In genomic region chr8:122569329-122569728, GRCm38 (mm10) we compare ENCODE assay signal across 9 mouse cellular contexts. TPM values are rescaled to one million over a fixed set of nuclear protein-coding genes. Genes with fewer than 3 reads are reported as not detected.
DNase-seq lines count a peak whose midpoint lies in the region; ATAC-seq and TF ChIP-seq lines count a peak whose summit lies in the region.
"Had no signal": no experiment of that assay in that cellular context is flagged by ENCODE, and none has a peak within 500 bp of the region (broad histone marks: within the 10 kb centered on the region; RNA-seq: fewer than 3 reads in every experiment).

No protein-coding gene starts in this region.

- H3K9me3 ChIP-seq in heart, postnatal 0 days (replicated peaks; ENCODE audit: control insufficient read depth, low read length) = no peaks in the 10 kb centered on the region
- no peaks in the 10 kb centered on the region for H3K9me3 ChIP-seq in hindbrain, embryonic 14.5 days (ENCODE audit: control insufficient read depth, low read length)

- intact Hi-C loops in heart, postnatal 10 days (cut with DNase I) = no loop called here

- peaks cover 21% of the 10 kb centered on the region for H3K4me1 ChIP-seq in heart, postnatal 0 days (ENCODE audit: control insufficient read depth, insufficient read depth)
- H3K4me1 ChIP-seq in hindbrain, embryonic 14.5 days (replicated peaks; ENCODE audit: control insufficient read depth, insufficient read depth, low read length) = peaks cover 22% of the 10 kb centered on the region

- H3K27ac ChIP-seq in heart, postnatal 0 days (ENCODE audit: low read depth) = no peak overlapping the region
- no peak overlapping the region for H3K27ac ChIP-seq in hindbrain, embryonic 14.5 days

- no peak for DNase-seq in heart, postnatal 0 days (ENCODE audit: low spot score)
- no peak for DNase-seq in heart, postnatal 10 days
- peak; percentile 29 for DNase-seq in ZHBTc4 (ENCODE audit: low read depth, low spot score)
- no peak for DNase-seq in hindbrain, embryonic 14.5 days (ENCODE audit: low spot score)
- no peak for DNase-seq in frontal cortex, postnatal 10 days (ENCODE audit: low spot score in 2 of 2)
- no peak for DNase-seq in adrenal gland, adult (ENCODE audit: inconsistent age in 2 of 2, low spot score in 1 of 2)
- no peak for DNase-seq in retina, embryonic 14.5 days (ENCODE audit: low spot score)
- DNase-seq: kidney, postnatal 14 days had no signal

- peak overlapping the region; percentile 70 for H3K4me2 ChIP-seq in heart, postnatal 0 days (ENCODE audit: low read depth, low read length)
- H3K4me2 ChIP-seq in hindbrain, embryonic 14.5 days (replicated peaks) = peak overlapping the region; percentile 87

- no peak for TF ChIP-seq EP300 in heart, postnatal 0 days (IDR thresholded peaks at IDR 0.05; ENCODE audit: low read depth)

- no peak overlapping the region; the same call in 1 of the 2 replicates for H3K9ac ChIP-seq in heart, postnatal 0 days (replicated peaks; ENCODE audit: low read depth, low read length)
- peak overlapping the region; percentile 73; the same call in 1 of the 2 replicates for H3K9ac ChIP-seq in hindbrain, embryonic 14.5 days

- TF ChIP-seq CTCF in heart, postnatal 0 days (IDR thresholded peaks at IDR 0.05; ENCODE audit: low read depth) = no peak

- peak overlapping the region; percentile 57; the same call in 1 of the 2 replicates for H3K4me3 ChIP-seq in heart, postnatal 0 days (ENCODE audit: low read depth, low read length)
- peak overlapping the region; percentile 80; the same call in 1 of the 2 replicates for H3K4me3 ChIP-seq in hindbrain, embryonic 14.5 days (replicated peaks; ENCODE audit: low read length)

- no peak for ATAC-seq in heart, postnatal 0 days (ENCODE audit: insufficient read depth, low read depth)
- ATAC-seq in hindbrain, embryonic 14.5 days (ENCODE audit: low FRiP score) = no peak
- ATAC-seq in megakaryocyte-erythroid progenitor cell, adult 5-6 weeks (replicated peaks; ENCODE audit: low FRiP score, low TSS enrichment, poor library complexity, severe bottlenecking) = peak; percentile 8; the same call in 1 of the 2 replicates

- H3K36me3 ChIP-seq in heart, postnatal 0 days (replicated peaks; ENCODE audit: control insufficient read depth, insufficient read depth, low read length) = peaks cover 28% of the 10 kb centered on the region
- peaks cover 11% of the 10 kb centered on the region; the same call in 1 of the 2 replicates for H3K36me3 ChIP-seq in hindbrain, embryonic 14.5 days (replicated peaks; ENCODE audit: control insufficient read depth, insufficient read depth)

- WGBS in heart, postnatal 0 days = 61% methylated on average over 9 of the region's 9 CpGs
- 62% methylated on average over 9 of the region's 9 CpGs for WGBS in hindbrain, embryonic 14.5 days

- no peaks in the 10 kb centered on the region for H3K27me3 ChIP-seq in heart, postnatal 0 days (ENCODE audit: control insufficient read depth, insufficient read depth, low read length)
- H3K27me3 ChIP-seq in hindbrain, embryonic 14.5 days (ENCODE audit: control insufficient read depth, insufficient read depth, low read length) = no peaks in the 10 kb centered on the region

RNA-seq across cellular contexts. Expression of gene Cdt1, which starts 1.5 kb away (rescaled TPM):
- 27.5 and 52.3 TPM in 2 replicates for total RNA-seq in heart, postnatal 0 days (2014; rRNA removed; ENCODE audit: low replicate concordance)
- 9.9 and 10.0 TPM in 2 replicates for polyA plus RNA-seq in heart, postnatal 0 days (2015; fragmentation: Nextera tagmentation; extraction: Ambion mirVana)
- total RNA-seq in heart, postnatal 10 days (2021) = 10 to 100 TPM in 1 of 2 experiments, 1 to 10 TPM in 1; 9.7 to 14.0 TPM
- polyA plus RNA-seq in hindbrain, embryonic 14.5 days (2014; fragmentation: Nextera tagmentation; extraction: Ambion mirVana) = 6.2 and 8.1 TPM in 2 replicates
- 133 and 150 TPM in 2 replicates for total RNA-seq in megakaryocyte-erythroid progenitor cell, adult 5-6 weeks (2014; fragmentation: Nextera tagmentation)
- total RNA-seq in megakaryocyte-erythroid progenitor cell, adult 5-6 weeks (2017) = 34.5 and 70.6 TPM in 2 replicates

RNA-seq across cellular contexts. Expression of gene Aprt, which starts 7.4 kb away (rescaled TPM):
- 106 and 112 TPM in 2 replicates for total RNA-seq in heart, postnatal 0 days (2014; rRNA removed; ENCODE audit: low replicate concordance)
- 104 and 119 TPM in 2 replicates for polyA plus RNA-seq in heart, postnatal 0 days (2015; fragmentation: Nextera tagmentation; extraction: Ambion mirVana)
- 10 to 100 TPM; 37.9 to 41.8 TPM for total RNA-seq in heart, postnatal 10 days (2021)
- polyA plus RNA-seq in hindbrain, embryonic 14.5 days (2014; fragmentation: Nextera tagmentation; extraction: Ambion mirVana) = 183 and 187 TPM in 2 replicates
- total RNA-seq in megakaryocyte-erythroid progenitor cell, adult 5-6 weeks (2014; fragmentation: Nextera tagmentation) = 228 and 254 TPM in 2 replicates
- 55.1 and 106 TPM in 2 replicates for total RNA-seq in megakaryocyte-erythroid progenitor cell, adult 5-6 weeks (2017)

RNA-seq across cellular contexts. Expression of gene Piezo1, which starts 18.2 kb away (rescaled TPM):
- 87.0 and 92.7 TPM in 2 replicates for total RNA-seq in heart, postnatal 0 days (2014; rRNA removed; ENCODE audit: low replicate concordance)
- polyA plus RNA-seq in heart, postnatal 0 days (2015; fragmentation: Nextera tagmentation; extraction: Ambion mirVana) = 8.0 and 10.1 TPM in 2 replicates
- total RNA-seq in heart, postnatal 10 days (2021) = 10 to 100 TPM; 40.3 to 43.3 TPM
- polyA plus RNA-seq in hindbrain, embryonic 14.5 days (2014; fragmentation: Nextera tagmentation; extraction: Ambion mirVana) = 3.1 and 3.7 TPM in 2 replicates
- 84.0 and 93.5 TPM in 2 replicates for total RNA-seq in megakaryocyte-erythroid progenitor cell, adult 5-6 weeks (2014; fragmentation: Nextera tagmentation)
- total RNA-seq in megakaryocyte-erythroid progenitor cell, adult 5-6 weeks (2017) = 31.1 and 31.5 TPM in 2 replicates

RNA-seq across cellular contexts. Expression of gene Galns, which starts 41.9 kb away (rescaled TPM):
- total RNA-seq in heart, postnatal 0 days (2014; rRNA removed; ENCODE audit: low replicate concordance) = 11.6 and 16.1 TPM in 2 replicates
- polyA plus RNA-seq in heart, postnatal 0 days (2015; fragmentation: Nextera tagmentation; extraction: Ambion mirVana) = 5.7 and 7.2 TPM in 2 replicates
- total RNA-seq in heart, postnatal 10 days (2021) = 1 to 10 TPM; 6.6 to 7.1 TPM
- 5.8 and 6.0 TPM in 2 replicates for polyA plus RNA-seq in hindbrain, embryonic 14.5 days (2014; fragmentation: Nextera tagmentation; extraction: Ambion mirVana)
- 21.7 and 31.5 TPM in 2 replicates for total RNA-seq in megakaryocyte-erythroid progenitor cell, adult 5-6 weeks (2014; fragmentation: Nextera tagmentation)
- 3.8 and 8.2 TPM in 2 replicates for total RNA-seq in megakaryocyte-erythroid progenitor cell, adult 5-6 weeks (2017)

RNA-seq across cellular contexts. Expression of gene Trappc2l, which starts 42.1 kb away (rescaled TPM):
- total RNA-seq in heart, postnatal 0 days (2014; rRNA removed; ENCODE audit: low replicate concordance) = 3.1 and 5.2 TPM in 2 replicates
- polyA plus RNA-seq in heart, postnatal 0 days (2015; fragmentation: Nextera tagmentation; extraction: Ambion mirVana) = 68.8 and 70.9 TPM in 2 replicates
- 10 to 100 TPM; 54.7 to 57.4 TPM for total RNA-seq in heart, postnatal 10 days (2021)
- polyA plus RNA-seq in hindbrain, embryonic 14.5 days (2014; fragmentation: Nextera tagmentation; extraction: Ambion mirVana) = 118 and 130 TPM in 2 replicates
- 24.4 and 27.7 TPM in 2 replicates for total RNA-seq in megakaryocyte-erythroid progenitor cell, adult 5-6 weeks (2014; fragmentation: Nextera tagmentation)
- 10.2 and 19.6 TPM in 2 replicates for total RNA-seq in megakaryocyte-erythroid progenitor cell, adult 5-6 weeks (2017)
